Mouse (Mus musculus) forebrain, postnatal 0 days (tissue): Measurements from ENCODE around the gene Paqr6. TPM values are rescaled to one million over a fixed set of nuclear protein-coding genes. Genes with fewer than 3 reads are reported as not detected.

Source experiments
- ATAC-seq: fragments of 200-750 bp; cut with Nextera tagmentation; 2 replicates; pipeline ENCODE4 v1.8.0; 2017; ENCODE audit warnings: mild to moderate bottlenecking, moderate library complexity
- DNase-seq: peaks from one replicate; pipeline ENCODE4 v3.0.0-alpha.2; 2015
- H3K27ac ChIP-seq: fragments of 300-500 bp; sonication (generic); 2 replicates; pipeline ENCODE4 v1.5.1; 2014; ENCODE audit warnings: low read depth, mild to moderate bottlenecking, antibody characterized with exemption, low read length, moderate library complexity, mixed read lengths
- H3K27me3 ChIP-seq: fragments of 300-500 bp; sonication (generic); 2 replicates; pipeline ENCODE4 v1.6.1; 2014; ENCODE audit warnings: mild to moderate bottlenecking, low read length, mixed read lengths; ENCODE audit not compliant: insufficient read depth
- H3K36me3 ChIP-seq: fragments of 300-500 bp; sonication (generic); 2 replicates; pipeline ENCODE4 v1.6.1; 2014; ENCODE audit warnings: mild to moderate bottlenecking, moderate library complexity; ENCODE audit not compliant: insufficient read depth
- H3K4me1 ChIP-seq: fragments of 300-500 bp; sonication (generic); 2 replicates; pipeline ENCODE4 v1.6.1; 2014; ENCODE audit warnings: antibody characterized with exemption; ENCODE audit not compliant: insufficient read depth
- H3K4me2 ChIP-seq: fragments of 300-500 bp; sonication (generic); 2 replicates; pipeline ENCODE4 v1.6.1; 2014; ENCODE audit warnings: low read depth, mild to moderate bottlenecking, moderate library complexity
- H3K4me3 ChIP-seq: fragments of 300-500 bp; sonication (generic); 2 replicates; pipeline ENCODE4 v1.5.1; 2014; ENCODE audit warnings: low read depth, low read length, mixed read lengths
- H3K9ac ChIP-seq: fragments of 300-500 bp; sonication (generic); 2 replicates; pipeline ENCODE4 v1.6.1; 2014; ENCODE audit warnings: mild to moderate bottlenecking
- H3K9me3 ChIP-seq: fragments of 300-500 bp; sonication (generic); 2 replicates; pipeline ENCODE4 v1.6.1; 2016; ENCODE audit warnings: low read length
- CTCF ChIP-seq: sonication (generic); IDR thresholded peaks from 2 replicates; pipeline ENCODE4 v1.5.1; 2016; ENCODE audit warnings: antibody characterized with exemption, control low read depth, low read depth
- WGBS: fragments of 180-500 bp; shearing (Covaris S2); extraction: QIAGEN DNeasy Blood & Tissue Kit; methylation state at CpG from one replicate; pipeline ENCODE4 v1.1.7; 2014; 5-methylcytosine and 5-hydroxymethylcytosine counted together
- polyA plus RNA-seq: library from polyadenylated mRNA; unstranded; fragments of >200 nt; fragmentation: Nextera tagmentation; extraction: Ambion mirVana; gene quantifications from 2 replicates; pipeline ENCODE4 v1.2.1, GENCODE M21; 2015
- total RNA-seq: library from RNA; depleted of rRNA; stranded (reverse); fragments of >200 nt; gene quantifications from 2 replicates; pipeline ENCODE4 v1.2.3, GENCODE M21; 2014; rRNA removed

Paqr6 gene
- total and polyA plus RNA-seq, 2 experiments from 2014 or later, result 3.0 to 3.3 TPM

DNA sequence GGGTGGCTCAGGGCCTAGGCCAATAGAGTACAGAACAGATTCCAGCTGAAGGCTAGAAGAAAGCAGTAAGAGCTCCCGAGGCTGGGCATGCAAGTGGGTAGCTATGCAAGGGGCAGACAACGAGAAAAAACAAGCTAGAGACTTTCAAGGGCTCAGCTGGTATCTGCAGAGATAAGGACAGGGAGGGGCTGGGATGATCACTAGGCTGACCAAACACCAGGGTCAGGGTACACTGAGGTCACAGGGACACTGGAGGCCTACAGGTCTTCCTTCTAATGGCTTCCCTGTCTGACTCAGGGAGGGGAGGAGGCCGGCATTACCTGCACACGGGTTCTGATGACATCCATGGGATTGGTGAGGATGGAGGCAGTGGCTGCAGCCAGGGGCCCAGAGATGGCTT is 51.3 kb downstream of the Paqr6 start:
- no peak overlapping the region for H3K4me3 ChIP-seq
- ATAC-seq (no peak), DNase-seq (no peak)
- H3K9ac ChIP-seq, result no peak overlapping the region
- H3K4me2 ChIP-seq, result no peak overlapping the region
- peaks cover 85% of the 10 kb centered on the region for H3K36me3 ChIP-seq
- WGBS, result 86% methylated on average over 4 of the region's 4 CpGs
- H3K27me3 ChIP-seq, result no peaks in the 10 kb centered on the region
- H3K4me1 ChIP-seq, result peaks cover 1% of the 10 kb centered on the region; the same call in 1 of the 2 replicates
- TF ChIP-seq CTCF, result no peak
- no peak overlapping the region for H3K27ac ChIP-seq
- H3K9me3 ChIP-seq, result no peaks in the 10 kb centered on the region

- H3K4me3 ChIP-seq, result no peak overlapping the region
- H3K9me3 ChIP-seq, result no peaks in the 10 kb centered on the region
- no peak overlapping the region for H3K27ac ChIP-seq
- ATAC-seq (no peak), DNase-seq (no peak)
- H3K9ac ChIP-seq, result no peak overlapping the region
- 87% methylated on average over 6 of the region's 6 CpGs for WGBS
- H3K27me3 ChIP-seq, result no peaks in the 10 kb centered on the region
- no peak overlapping the region for H3K4me2 ChIP-seq
- peaks cover 74% of the 10 kb centered on the region for H3K36me3 ChIP-seq
- TF ChIP-seq CTCF, result no peak
- peaks cover 6% of the 10 kb centered on the region; the same call in 1 of the 2 replicates for H3K4me1 ChIP-seq
Measured at GRCm38 (mm10) chr3:88418016-88418415, 53.6 kb downstream of the Paqr6 start.

Other genes starting within 250 kb of the Paqr6 start
- gene Mef2d, start 222.2 kb upstream of the Paqr6 start, total RNA-seq, result 45.0 and 53.0 TPM in 2 replicates
- 30.9 and 34.0 TPM in 2 replicates for gene Mef2d, start 222.2 kb upstream of the Paqr6 start, polyA plus RNA-seq
- gene Rhbg, start 109.9 kb upstream of the Paqr6 start, total RNA-seq, result 0.19 TPM in 1 of 2 replicates, not detected in the other
- gene Rhbg, start 109.9 kb upstream of the Paqr6 start, polyA plus RNA-seq, result 0.21 and 0.25 TPM in 2 replicates
- gene Gm38392, start 77.4 kb upstream of the Paqr6 start, total RNA-seq, result 0.69 TPM in 1 of 2 replicates, not detected in the other
- 0.16 TPM in 1 of 2 replicates, not detected in the other for gene Gm38392, start 77.4 kb upstream of the Paqr6 start, polyA plus RNA-seq
- gene Tsacc, start 67.6 kb upstream of the Paqr6 start, total RNA-seq, result 1.2 and 5.0 TPM in 2 replicates
- gene Tsacc, start 67.6 kb upstream of the Paqr6 start, polyA plus RNA-seq, result 11.9 and 12.0 TPM in 2 replicates
- 373 and 393 TPM in 2 replicates for gene Cct3, start 67.5 kb upstream of the Paqr6 start, total RNA-seq
- gene Cct3, start 67.5 kb upstream of the Paqr6 start, polyA plus RNA-seq, result 440 and 452 TPM in 2 replicates
- 44.8 and 55.2 TPM in 2 replicates for gene Glmp, start 39.6 kb upstream of the Paqr6 start, total RNA-seq
- gene Glmp, start 39.6 kb upstream of the Paqr6 start, polyA plus RNA-seq, result 118 and 125 TPM in 2 replicates
- 0.33 and 1.5 TPM in 2 replicates for gene Tmem79, start 28.4 kb upstream of the Paqr6 start, total RNA-seq
- gene Tmem79, start 28.4 kb upstream of the Paqr6 start, polyA plus RNA-seq, result 0.79 and 0.92 TPM in 2 replicates
- 85.3 and 96.5 TPM in 2 replicates for gene Smg5, start 28.3 kb upstream of the Paqr6 start, total RNA-seq
- gene Smg5, start 28.3 kb upstream of the Paqr6 start, polyA plus RNA-seq, result 29.2 and 33.8 TPM in 2 replicates
- not detected in 2 replicates for gene Bglap3, start 8.2 kb downstream of the Paqr6 start, total RNA-seq
- not detected in 2 replicates for gene Bglap3, start 8.2 kb downstream of the Paqr6 start, polyA plus RNA-seq
- 9.2 TPM in 1 of 2 replicates, not detected in the other for gene Bglap2, start 14.1 kb downstream of the Paqr6 start, total RNA-seq
- not detected in 2 replicates for gene Bglap2, start 14.1 kb downstream of the Paqr6 start, polyA plus RNA-seq
- 0.76 TPM in 1 of 2 replicates, not detected in the other for gene Bglap, start 19.9 kb downstream of the Paqr6 start, total RNA-seq
- not detected in 2 replicates for gene Bglap, start 19.9 kb downstream of the Paqr6 start, polyA plus RNA-seq
- gene Pmf1, start 45.7 kb downstream of the Paqr6 start, total RNA-seq, result 22.5 and 23.8 TPM in 2 replicates
- gene Pmf1, start 45.7 kb downstream of the Paqr6 start, polyA plus RNA-seq, result 27.4 and 30.5 TPM in 2 replicates
- gene Slc25a44, start 60.6 kb downstream of the Paqr6 start, total RNA-seq, result 51.4 and 63.3 TPM in 2 replicates
- gene Slc25a44, start 60.6 kb downstream of the Paqr6 start, polyA plus RNA-seq, result 35.6 and 36.9 TPM in 2 replicates
- gene Sema4a, start 96.6 kb downstream of the Paqr6 start, total RNA-seq, result 31.5 and 33.0 TPM in 2 replicates
- 19.1 and 25.8 TPM in 2 replicates for gene Sema4a, start 96.6 kb downstream of the Paqr6 start, polyA plus RNA-seq
- 49.4 and 71.3 TPM in 2 replicates for gene Lmna, start 145.4 kb downstream of the Paqr6 start, total RNA-seq
- 51.4 and 52.9 TPM in 2 replicates for gene Lmna, start 145.4 kb downstream of the Paqr6 start, polyA plus RNA-seq
- 64.5 and 71.9 TPM in 2 replicates for gene Mex3a, start 167.8 kb downstream of the Paqr6 start, total RNA-seq
- gene Mex3a, start 167.8 kb downstream of the Paqr6 start, polyA plus RNA-seq, result 16.2 and 20.5 TPM in 2 replicates
- gene Rab25, start 183.7 kb downstream of the Paqr6 start, total RNA-seq, result not detected in 2 replicates
- gene Rab25, start 183.7 kb downstream of the Paqr6 start, polyA plus RNA-seq, result 0.33 TPM in 1 of 2 replicates, not detected in the other
- 52.2 and 55.5 TPM in 2 replicates for gene Lamtor2, start 188.5 kb downstream of the Paqr6 start, total RNA-seq
- gene Lamtor2, start 188.5 kb downstream of the Paqr6 start, polyA plus RNA-seq, result 186 and 202 TPM in 2 replicates
- gene Ubqln4, start 189.2 kb downstream of the Paqr6 start, total RNA-seq, result 102 and 116 TPM in 2 replicates
- 29.3 and 30.8 TPM in 2 replicates for gene Ubqln4, start 189.2 kb downstream of the Paqr6 start, polyA plus RNA-seq
- 170 and 254 TPM in 2 replicates for gene Ssr2, start 211.3 kb downstream of the Paqr6 start, total RNA-seq
- 204 and 233 TPM in 2 replicates for gene Ssr2, start 211.3 kb downstream of the Paqr6 start, polyA plus RNA-seq
- gene Arhgef2, start 241.4 kb downstream of the Paqr6 start, total RNA-seq, result 78.8 and 82.2 TPM in 2 replicates
- gene Arhgef2, start 241.4 kb downstream of the Paqr6 start, polyA plus RNA-seq, result 37.1 and 66.7 TPM in 2 replicates